Mouse (Mus musculus): Measurements from ENCODE around the gene Vps52. TPM values are rescaled to one million over a fixed set of nuclear protein-coding genes. Genes with fewer than 3 reads are reported as not detected.
A peak's percentile ranks its signal among the peaks of the same experiment; 100 is the strongest.
"Not testable (repeated sequence)": the region's sequence is repeated elsewhere in the genome, so short reads cannot be mapped to it uniquely, and the experiment has no call there.

Gene Vps52
- polyA plus RNA-seq, 1 experiment: 24.4 TPM

- Histone ChIP-seq H3K79me2 (ENCODE audit: control insufficient read depth, insufficient read depth) (no peaks in the 10 kb centered on the region), H3K79me3 (ENCODE audit: low read depth) (no peaks in the 10 kb centered on the region), H3ac (ENCODE audit: control insufficient read depth, insufficient read length, low read depth) (no peak overlapping the region), H3K27me3 (ENCODE audit: control insufficient read depth, insufficient read depth, insufficient read length) (peaks cover 7% of the 10 kb centered on the region), H3K36me3 (ENCODE audit: control insufficient read depth, insufficient read depth) (no peaks in the 10 kb centered on the region), H3K4me3 (ENCODE audit: insufficient read depth, poor library complexity, severe bottlenecking) (no peak overlapping the region)
- TF ChIP-seq USF1 (IDR thresholded peaks at IDR 0.05; ENCODE audit: low read depth): peak; percentile 92
- no peak for TF ChIP-seq CTCF (IDR thresholded peaks at IDR 0.05; ENCODE audit: control insufficient read depth, insufficient read depth, insufficient read length)
These were observed 36.4 kb downstream of the Vps52 start for GRCm38 (mm10) chr17:33991788-33992664.

GRCm38 (mm10) chr17:33994959-33995358, 39.3 kb downstream of the Vps52 start:
- no peak for TF ChIP-seq USF1 (IDR thresholded peaks at IDR 0.05; ENCODE audit: low read depth)
- no peak for TF ChIP-seq FOSL1 (IDR thresholded peaks at IDR 0.05; ENCODE audit: insufficient read depth, low read length, poor library complexity, severe bottlenecking)
- TF ChIP-seq CEBPB (IDR thresholded peaks at IDR 0.05; ENCODE audit: low read depth): no peak
- TF ChIP-seq MYOG (IDR thresholded peaks at IDR 0.05; ENCODE audit: control insufficient read depth, extremely low read depth, insufficient read length): no peak
- TF ChIP-seq CTCF (IDR thresholded peaks at IDR 0.05; ENCODE audit: control insufficient read depth, insufficient read depth, insufficient read length): no peak
- no peak for TF ChIP-seq MAX (IDR thresholded peaks at IDR 0.05)
- TF ChIP-seq MYOD1 (IDR thresholded peaks at IDR 0.05; ENCODE audit: control insufficient read depth, insufficient read length, low read depth): no peak
- Histone ChIP-seq H3K36me3 (ENCODE audit: control insufficient read depth, insufficient read depth) (no peaks in the 10 kb centered on the region), H3K4me3 (ENCODE audit: insufficient read depth, poor library complexity, severe bottlenecking) (no peak overlapping the region), H3K79me3 (ENCODE audit: low read depth) (no peaks in the 10 kb centered on the region), H3ac (ENCODE audit: control insufficient read depth, insufficient read length, low read depth) (no peak overlapping the region), H3K79me2 (ENCODE audit: control insufficient read depth, insufficient read depth) (no peaks in the 10 kb centered on the region), H3K27me3 (ENCODE audit: control insufficient read depth, insufficient read depth, insufficient read length) (no peaks in the 10 kb centered on the region)

- H3K79me3 ChIP-seq (ENCODE audit: low read depth): no peaks in the 10 kb centered on the region
- H3K4me3 ChIP-seq (ENCODE audit: insufficient read depth, poor library complexity, severe bottlenecking): no peak overlapping the region
- H3K79me2 ChIP-seq (ENCODE audit: control insufficient read depth, insufficient read depth): no peaks in the 10 kb centered on the region
- H3K27me3 ChIP-seq (ENCODE audit: control insufficient read depth, insufficient read depth, insufficient read length): no peaks in the 10 kb centered on the region
- TF ChIP-seq FOSL1 (IDR thresholded peaks at IDR 0.05; ENCODE audit: insufficient read depth, low read length, poor library complexity, severe bottlenecking) (no peak), USF1 (IDR thresholded peaks at IDR 0.05; ENCODE audit: low read depth) (no peak), CEBPB (IDR thresholded peaks at IDR 0.05; ENCODE audit: low read depth) (no peak), MYOD1 (IDR thresholded peaks at IDR 0.05; ENCODE audit: control insufficient read depth, insufficient read length, low read depth) (no peak), CTCF (IDR thresholded peaks at IDR 0.05; ENCODE audit: control insufficient read depth, insufficient read depth, insufficient read length) (no peak), MAX (IDR thresholded peaks at IDR 0.05) (no peak), MYOG (IDR thresholded peaks at IDR 0.05; ENCODE audit: control insufficient read depth, extremely low read depth, insufficient read length) (no peak)
- H3K36me3 ChIP-seq (ENCODE audit: control insufficient read depth, insufficient read depth): no peaks in the 10 kb centered on the region
- no peak overlapping the region for H3ac ChIP-seq (ENCODE audit: control insufficient read depth, insufficient read length, low read depth)
These were observed 40.0 kb downstream of the Vps52 start for GRCm38 (mm10) chr17:33995651-33996050.

GRCm38 (mm10) chr17:33997025-33997424, 41.4 kb downstream of the Vps52 start:
- not testable (repeated sequence) for H3ac ChIP-seq (ENCODE audit: control insufficient read depth, insufficient read length, low read depth); H3K4me3 ChIP-seq (ENCODE audit: insufficient read depth, poor library complexity, severe bottlenecking); H3K27me3 ChIP-seq (ENCODE audit: control insufficient read depth, insufficient read depth, insufficient read length); H3K36me3 ChIP-seq (ENCODE audit: control insufficient read depth, insufficient read depth); H3K79me2 ChIP-seq (ENCODE audit: control insufficient read depth, insufficient read depth); H3K79me3 ChIP-seq (ENCODE audit: low read depth)

GRCm38 (mm10) chr17:33998697-33999096, 43.1 kb downstream of the Vps52 start:
- H3K36me3 ChIP-seq (ENCODE audit: control insufficient read depth, insufficient read depth); H3K79me3 ChIP-seq (ENCODE audit: low read depth); H3ac ChIP-seq (ENCODE audit: control insufficient read depth, insufficient read length, low read depth); H3K27me3 ChIP-seq (ENCODE audit: control insufficient read depth, insufficient read depth, insufficient read length); H3K4me3 ChIP-seq (ENCODE audit: insufficient read depth, poor library complexity, severe bottlenecking); H3K79me2 ChIP-seq (ENCODE audit: control insufficient read depth, insufficient read depth): not testable (repeated sequence)

- Histone ChIP-seq H3K79me3 (ENCODE audit: low read depth) (no peaks in the 10 kb centered on the region), H3K27me3 (ENCODE audit: control insufficient read depth, insufficient read depth, insufficient read length) (no peaks in the 10 kb centered on the region), H3K36me3 (ENCODE audit: control insufficient read depth, insufficient read depth) (no peaks in the 10 kb centered on the region), H3K4me3 (ENCODE audit: insufficient read depth, poor library complexity, severe bottlenecking) (no peak overlapping the region), H3K79me2 (ENCODE audit: control insufficient read depth, insufficient read depth) (no peaks in the 10 kb centered on the region), H3ac (ENCODE audit: control insufficient read depth, insufficient read length, low read depth) (peak overlapping the region; percentile 30)
- no peak for TF ChIP-seq CEBPB (IDR thresholded peaks at IDR 0.05; ENCODE audit: low read depth)
- no peak for TF ChIP-seq MAX (IDR thresholded peaks at IDR 0.05)
- no peak for TF ChIP-seq MYOG (IDR thresholded peaks at IDR 0.05; ENCODE audit: control insufficient read depth, extremely low read depth, insufficient read length)
- no peak for TF ChIP-seq CTCF (IDR thresholded peaks at IDR 0.05; ENCODE audit: control insufficient read depth, insufficient read depth, insufficient read length)
- no peak for TF ChIP-seq USF1 (IDR thresholded peaks at IDR 0.05; ENCODE audit: low read depth)
- no peak for TF ChIP-seq FOSL1 (IDR thresholded peaks at IDR 0.05; ENCODE audit: insufficient read depth, low read length, poor library complexity, severe bottlenecking)
- no peak for TF ChIP-seq MYOD1 (IDR thresholded peaks at IDR 0.05; ENCODE audit: control insufficient read depth, insufficient read length, low read depth)
These were observed 43.9 kb downstream of the Vps52 start for GRCm38 (mm10) chr17:33999341-34000149.
